Mouse (Mus musculus): Measurements from ENCODE around the gene Tmod1.

DNA sequence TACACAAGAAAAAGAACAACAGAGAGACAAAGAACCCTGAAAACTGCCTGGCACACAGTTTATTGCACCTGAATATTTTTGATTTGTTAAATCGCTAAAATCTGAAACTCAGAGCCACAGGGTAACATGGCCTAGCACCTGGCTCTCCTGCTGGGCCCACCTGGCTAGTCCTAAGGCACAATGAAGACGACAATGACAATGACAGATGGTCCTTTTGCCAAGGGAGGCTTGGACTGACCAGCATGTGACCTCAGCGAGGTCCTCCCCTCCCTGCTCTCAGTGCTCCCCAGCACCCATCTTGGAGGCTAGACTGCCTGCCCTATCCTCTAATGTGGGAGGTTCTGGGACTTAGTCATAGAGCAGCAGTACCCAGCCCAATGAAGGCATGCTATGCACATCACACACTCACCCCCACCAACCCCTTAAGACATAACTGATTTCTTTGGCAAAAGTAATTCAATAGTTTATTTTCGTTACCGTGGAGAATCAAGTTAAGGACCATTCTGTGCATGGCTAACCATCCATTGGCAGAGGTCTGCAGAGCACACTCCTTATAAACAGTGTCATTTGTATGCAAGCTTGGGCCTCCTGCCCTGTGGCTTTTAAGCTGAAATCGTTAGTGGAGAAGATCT is 31.2 kb downstream of the Tmod1 start:
- no peak for TF ChIP-seq GATA1 (IDR thresholded peaks at IDR 0.05; ENCODE audit: low read length)
- no peak for TF ChIP-seq TAL1 (IDR thresholded peaks at IDR 0.05; ENCODE audit: low read length)
